Mouse (Mus musculus): ENCODE data around the gene Actl6a.
"Not testable (repeated sequence)": the region's sequence is repeated elsewhere in the genome, so short reads cannot be mapped to it uniquely, and the experiment has no call there.

Gene Actl6a

GRCm38 (mm10) chr3:32705647-32706348, at the start of gene Actl6a:
Actl6a (plus strand) TSS chr3:32706298.
- DNase-seq, result not testable (repeated sequence)

DNA sequence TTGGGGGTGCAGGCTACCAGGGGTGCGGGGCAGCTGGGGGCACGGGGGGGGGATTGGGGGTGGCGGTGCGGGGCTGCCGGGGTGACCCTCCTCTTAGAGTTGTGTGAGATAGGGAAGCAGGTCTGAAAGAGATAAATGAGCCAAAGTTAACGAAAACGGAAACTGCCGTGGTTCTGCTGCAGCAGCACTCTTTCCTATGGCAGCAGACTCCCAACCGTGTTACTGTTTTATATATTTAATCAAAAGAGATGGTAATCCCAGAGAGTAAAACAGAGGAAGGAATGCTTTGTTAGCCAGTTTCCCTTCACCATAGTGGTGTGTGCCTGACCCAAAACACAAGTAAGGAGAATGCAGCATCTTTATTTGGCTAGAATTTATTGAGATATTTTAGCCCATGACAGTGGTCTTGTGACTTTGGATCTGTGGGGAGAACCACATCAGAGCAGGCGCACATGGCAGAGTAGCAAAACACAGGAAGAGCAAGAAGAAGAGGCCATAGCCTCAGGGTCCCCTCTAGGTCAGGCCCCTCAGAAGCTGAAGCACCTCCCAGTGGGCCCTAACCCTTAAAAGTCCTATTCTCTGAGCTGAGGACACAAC, 49.6 kb upstream of the Actl6a start:
- no peak for DNase-seq

GRCm38 (mm10) chr3:32658401-32658800, 47.7 kb upstream of the Actl6a start:
- DNase-seq, result no peak

DNA sequence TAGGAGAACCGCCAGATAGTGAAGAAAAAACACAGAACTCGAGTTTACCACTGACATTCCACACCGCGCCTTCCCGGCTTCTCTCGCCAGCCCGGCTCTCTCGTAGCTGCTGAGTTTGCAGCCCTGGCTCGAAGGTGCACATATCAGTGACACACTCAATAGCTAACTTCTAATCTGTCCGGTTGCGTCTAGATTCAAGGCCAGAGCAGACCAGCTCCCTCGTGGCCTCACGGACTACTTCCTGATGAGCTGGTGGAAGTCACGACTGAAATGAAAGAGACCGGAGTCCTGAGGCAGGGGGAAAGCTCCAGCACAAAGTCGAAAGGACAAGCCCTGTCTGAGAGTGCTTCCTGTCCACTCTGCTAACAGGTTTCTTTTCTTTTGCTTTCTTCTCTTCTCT, 47.3 kb upstream of the Actl6a start:
- no peak for DNase-seq

GRCm38 (mm10) chr3:32659506-32659905, 46.6 kb upstream of the Actl6a start:
- DNase-seq, result no peak

DNA sequence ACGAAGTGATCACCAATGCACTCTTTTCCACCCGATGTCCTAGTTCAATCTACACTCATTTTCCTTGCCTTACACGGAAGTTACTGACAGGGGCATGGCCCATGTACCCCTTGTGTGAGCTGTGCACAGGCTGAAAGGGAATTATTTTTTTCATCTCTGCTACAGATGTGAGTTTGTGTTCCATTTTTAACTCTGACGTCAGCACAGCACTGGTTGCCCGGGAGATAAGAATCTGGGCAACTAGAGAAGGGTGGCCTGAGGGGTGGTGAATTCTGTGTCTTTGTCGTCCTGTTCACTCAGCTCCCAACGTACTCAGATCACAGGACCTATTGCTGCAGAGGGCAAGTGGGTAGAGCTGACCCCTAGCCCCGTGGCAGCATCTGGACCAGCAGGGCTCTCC, 45.8 kb upstream of the Actl6a start:
- no peak for DNase-seq

DNA sequence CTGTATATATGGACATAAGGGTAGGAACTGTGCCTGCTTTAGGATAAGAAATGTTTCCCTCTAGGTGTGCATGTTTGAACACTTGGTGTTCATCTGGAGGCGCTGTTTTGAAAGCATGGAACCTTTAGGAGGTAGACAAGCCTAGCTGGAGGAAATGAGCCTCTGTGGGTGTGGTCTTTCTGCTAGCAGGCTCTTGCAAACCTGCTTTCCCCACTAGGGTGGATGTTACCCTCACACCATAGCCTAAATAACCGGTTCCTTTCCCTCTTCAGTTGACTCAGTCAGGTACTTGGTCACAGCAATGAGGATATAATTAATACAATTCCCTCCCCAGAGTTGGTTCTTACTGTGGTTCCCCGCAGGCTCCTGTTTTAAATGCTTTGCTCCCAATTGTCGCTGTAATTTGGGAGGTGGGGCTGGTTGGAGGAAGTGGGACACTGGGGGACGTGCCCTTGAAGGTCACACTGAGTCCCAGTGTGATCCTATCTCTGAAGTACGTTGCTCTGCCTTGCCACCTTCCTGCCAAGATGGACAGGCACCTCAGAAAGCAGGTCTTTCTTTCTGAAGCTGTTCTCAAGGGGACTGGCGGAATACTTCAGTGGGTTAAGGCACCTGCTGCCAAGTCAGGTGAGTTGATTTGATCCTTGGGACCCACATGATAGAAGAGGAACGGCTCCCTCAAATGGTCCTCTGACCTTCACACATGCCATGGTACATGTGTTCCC, 45.1 kb upstream of the Actl6a start:
- no peak for DNase-seq

DNA sequence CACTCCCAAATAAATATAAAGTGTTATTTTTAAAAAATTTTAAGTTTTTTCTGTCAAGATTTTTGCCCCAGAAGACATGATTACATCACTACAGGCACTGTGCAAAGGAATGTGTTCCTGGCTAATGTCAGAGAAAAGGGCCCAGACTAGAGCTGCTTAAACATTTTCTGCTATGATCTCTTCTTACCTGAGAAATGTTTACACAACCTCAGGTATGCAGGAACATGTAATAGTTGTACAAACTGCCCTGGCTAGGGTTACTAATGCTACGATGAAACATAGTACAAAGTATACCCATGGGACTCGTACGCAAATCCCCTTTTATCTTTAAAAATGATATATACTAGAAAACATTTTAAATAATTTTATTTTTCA, 44.6 kb upstream of the Actl6a start:
- DNase-seq, result no peak

DNA sequence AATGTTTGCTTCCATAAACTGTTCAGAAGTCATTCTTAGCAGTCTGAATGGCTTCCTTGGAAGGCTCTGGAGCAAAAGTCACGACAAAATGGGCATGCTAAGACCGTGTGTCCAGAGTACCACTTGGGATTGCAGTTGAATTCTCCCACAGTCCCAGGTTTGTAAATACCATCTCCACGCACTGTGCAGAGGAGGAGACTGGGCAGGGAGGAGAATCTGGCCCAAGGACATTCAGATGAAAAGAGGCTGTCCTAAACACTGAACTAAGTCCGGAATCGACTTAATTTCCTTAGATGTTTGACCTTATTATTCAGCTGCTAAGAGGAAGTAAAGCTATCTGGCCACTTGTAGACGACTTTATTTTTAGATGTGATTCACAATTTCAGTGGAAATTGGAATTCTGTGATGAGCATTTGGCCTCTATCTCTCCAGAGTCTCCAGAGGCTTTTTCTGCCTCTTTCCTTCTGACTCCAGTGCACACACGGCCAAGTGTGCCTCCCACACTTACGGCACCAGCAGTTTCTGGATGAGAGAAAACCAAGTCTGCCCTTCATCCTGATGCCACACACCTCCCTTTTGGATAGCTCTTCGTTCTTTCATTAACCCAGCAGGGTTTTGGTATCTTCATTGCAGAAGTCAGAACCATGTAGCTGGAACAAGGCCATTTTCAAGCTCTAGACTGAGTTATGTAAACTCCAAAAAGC, 37.7 kb upstream of the Actl6a start:
- DNase-seq, result no peak

- DNase-seq, result peak; percentile 27
Measured at GRCm38 (mm10) chr3:32669211-32669610, 36.9 kb upstream of the Actl6a start.

GRCm38 (mm10) chr3:32670196-32670595, 35.9 kb upstream of the Actl6a start:
- no peak for DNase-seq

GRCm38 (mm10) chr3:32673151-32673550, 32.9 kb upstream of the Actl6a start:
- DNase-seq, result no peak

DNA sequence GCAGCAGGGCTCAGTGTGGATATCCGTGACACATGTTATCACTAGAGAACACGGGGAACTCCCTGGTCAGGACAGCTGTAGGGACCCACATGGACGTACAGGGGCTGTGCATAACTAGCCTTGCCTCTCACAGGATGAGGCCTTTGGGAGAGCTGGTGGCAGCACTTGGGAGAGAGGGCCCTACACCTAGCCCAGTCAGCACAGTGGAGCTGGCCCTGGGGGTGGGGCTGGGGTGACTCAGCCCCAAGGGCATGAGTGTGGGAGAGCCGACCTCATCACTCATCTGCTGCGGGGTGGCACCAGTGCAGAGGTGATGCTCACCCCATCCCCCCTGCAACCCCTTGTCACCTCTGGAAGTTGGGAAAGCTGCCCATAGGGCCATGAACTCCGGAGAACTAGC, 29.7 kb upstream of the Actl6a start:
- DNase-seq, result no peak

DNA sequence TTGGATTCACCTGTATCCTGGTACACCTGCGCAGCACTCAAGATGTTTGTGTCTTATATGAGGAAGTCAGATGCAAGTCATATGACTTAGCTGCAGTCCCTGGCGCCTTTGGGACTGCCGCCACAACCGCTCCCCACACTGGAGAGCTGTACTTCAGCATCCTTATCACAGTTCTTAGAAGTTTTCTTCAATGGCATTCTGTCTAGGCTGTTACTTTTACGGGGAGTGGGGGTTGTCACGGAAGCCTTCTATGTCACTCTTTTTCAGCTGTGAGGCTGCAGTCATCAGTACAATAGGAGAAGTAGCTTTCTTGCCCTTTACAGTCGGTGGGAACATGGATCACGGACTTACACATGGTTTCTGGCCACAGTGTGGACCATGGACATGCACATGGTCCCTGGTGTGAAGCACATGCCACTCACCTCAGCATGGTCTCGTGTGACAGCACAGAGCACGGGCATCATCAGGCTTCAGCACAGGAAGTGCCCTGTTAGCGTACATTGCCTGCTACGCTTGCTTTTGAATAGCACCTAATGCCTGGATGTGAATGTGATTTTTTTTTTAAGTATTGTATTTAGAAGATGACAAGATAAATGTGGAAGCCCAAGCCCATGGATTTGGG, 23.1 kb upstream of the Actl6a start:
- no peak for DNase-seq

GRCm38 (mm10) chr3:32684631-32685030, 21.5 kb upstream of the Actl6a start:
- no peak for DNase-seq

DNA sequence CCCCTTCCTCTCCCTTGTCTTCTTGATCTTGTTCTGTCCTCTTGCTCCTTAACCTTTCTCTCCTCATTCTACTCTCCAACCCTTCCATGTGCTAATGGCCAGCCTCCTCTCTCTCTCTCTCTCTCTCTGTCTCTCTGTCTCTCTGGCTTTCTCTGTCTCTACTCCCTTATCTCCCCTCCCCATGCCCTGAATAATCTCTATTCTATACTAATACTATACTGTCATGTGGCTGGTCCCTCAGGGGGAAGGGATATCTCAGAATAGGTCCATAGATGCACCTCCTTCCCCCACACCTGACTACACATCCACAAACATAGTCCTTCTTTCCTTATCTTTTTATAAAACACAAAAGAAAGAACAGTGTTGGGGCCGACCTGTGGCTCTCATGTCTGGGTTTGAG, 19.6 kb upstream of the Actl6a start:
- no peak for DNase-seq

GRCm38 (mm10) chr3:32687156-32687555, 18.9 kb upstream of the Actl6a start:
- no peak for DNase-seq

DNA sequence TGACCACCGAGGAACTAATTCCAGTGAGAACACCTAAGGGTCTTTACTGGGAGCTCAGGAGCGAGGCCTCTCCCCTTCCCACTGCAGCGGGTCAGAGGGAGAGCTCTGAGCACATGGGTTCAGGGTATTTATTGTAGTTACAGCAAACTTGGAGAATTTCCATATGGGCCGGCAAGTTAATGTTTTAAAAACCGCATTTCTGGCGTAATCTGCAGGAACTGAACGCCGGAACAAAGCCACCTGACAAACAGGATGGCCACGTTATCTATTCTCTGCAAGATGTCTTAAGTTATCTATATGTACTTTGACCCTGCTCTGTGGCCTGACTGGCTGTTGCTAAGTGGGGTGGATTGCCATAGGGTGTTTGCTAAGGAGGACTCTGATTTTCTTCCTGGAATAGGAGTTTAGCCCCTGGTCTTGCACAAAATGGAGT, 16.5 kb upstream of the Actl6a start:
- no peak for DNase-seq

- DNase-seq, result no peak
Measured at GRCm38 (mm10) chr3:32690008-32690407, 16.1 kb upstream of the Actl6a start.

DNA sequence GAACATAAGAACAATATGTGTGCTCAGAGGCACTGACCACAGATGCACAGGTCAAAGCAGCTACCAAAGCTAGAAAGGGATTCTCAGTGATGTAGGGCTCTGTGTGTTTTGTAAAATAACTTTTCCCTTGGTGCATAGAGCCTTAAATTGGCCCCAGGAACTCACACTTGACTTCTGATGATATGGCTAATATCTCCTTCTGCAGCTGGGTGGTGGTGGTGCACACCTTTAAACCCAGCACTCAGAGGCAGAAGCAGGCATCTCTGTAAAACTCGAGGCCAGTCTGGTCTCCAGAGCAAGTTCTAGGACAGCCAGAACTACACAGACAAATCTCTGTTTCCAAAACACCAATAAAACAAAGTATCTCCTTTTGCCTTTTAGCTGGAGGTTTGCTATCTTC, 15.2 kb upstream of the Actl6a start:
- DNase-seq, result no peak

DNA sequence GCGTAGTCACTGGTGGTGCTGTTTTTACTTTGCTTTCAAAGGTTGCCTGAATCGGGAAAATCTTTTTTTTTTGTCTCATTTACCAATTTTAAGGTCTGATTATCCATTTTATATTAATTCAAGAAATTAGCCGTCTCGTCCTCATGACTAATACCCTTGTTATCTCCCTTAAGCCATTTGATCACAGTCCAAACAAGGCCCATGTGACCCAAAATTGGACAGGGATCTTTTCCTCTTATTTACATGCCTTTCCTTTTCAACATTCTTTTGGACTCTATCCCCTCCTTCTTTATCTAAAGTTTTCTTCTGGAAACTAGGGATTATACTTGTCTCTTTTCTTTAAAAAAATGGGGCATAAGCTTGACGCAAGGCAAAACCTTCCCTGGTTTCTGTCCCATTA, 14.3 kb upstream of the Actl6a start:
- no peak for DNase-seq

DNA sequence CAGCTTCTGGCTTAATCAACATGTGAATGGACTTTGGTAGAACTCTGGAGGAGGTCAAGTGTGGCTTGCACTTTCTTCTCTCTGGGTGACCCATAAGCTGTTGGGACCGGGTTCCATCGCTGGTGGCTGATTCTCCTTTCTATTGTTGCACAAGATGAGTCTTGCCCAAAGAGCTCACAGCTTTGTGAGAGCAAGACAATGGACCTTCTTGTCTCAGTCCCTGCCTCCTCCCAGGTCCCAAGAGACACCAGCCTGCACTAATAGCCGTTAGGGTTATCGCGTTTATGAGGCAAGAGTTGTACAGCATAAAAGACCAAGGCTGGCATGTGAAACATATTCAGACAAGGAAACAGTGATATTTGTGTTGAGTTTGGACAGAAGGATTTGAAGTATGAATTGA, 11.9 kb upstream of the Actl6a start:
- no peak for DNase-seq
